Mouse (Mus musculus): Measurements from ENCODE around the gene Gm10188.

GRCm38 (mm10) chr1:132231470-132232274, 2.1 kb upstream of the Gm10188 start:
- TF ChIP-seq CTCF (IDR thresholded peaks at IDR 0.05; ENCODE audit: extremely low read depth, insufficient read length, insufficient replicate concordance, low read depth, low read length) (no peak), POLR2A (IDR thresholded peaks at IDR 0.05; ENCODE audit: low read depth, low read length) (no peak)

All from small intestine, adult 2 months (tissue).